Mouse (Mus musculus): ENCODE measurements around the gene Jrkl. TPM values are rescaled to one million over a fixed set of nuclear protein-coding genes. Genes with fewer than 3 reads are reported as not detected.

Gene Jrkl
- total RNA-seq, 2 experiments from 2014 or later: 9.5 to 10.0 TPM

Other genes with a start within 250 kb of the Jrkl start
- 1 to 10 TPM; 9.3 to 9.6 TPM for gene Ccdc82, start 1.1 kb upstream of the Jrkl start, total RNA-seq (2021)
- gene Maml2, start 52.1 kb upstream of the Jrkl start, total RNA-seq (2021): 10 to 100 TPM; 15.1 to 16.5 TPM
- not detected for gene Gm17571, start 200.9 kb upstream of the Jrkl start, total RNA-seq (2021)

Measured in layer of hippocampus, postnatal 14 days (tissue).